Mouse (Mus musculus) liver (tissue): ENCODE measurements around the gene Rac2.

Experiments
- DNase-seq: peaks from one replicate; pipeline ENCODE4 v3.0.0-alpha.2; 2020; ENCODE audit warnings: mixed read lengths

Gene Rac2

GRCm38 (mm10) chr15:78546060-78546459 is 26.5 kb downstream of the Rac2 start:
- no peak for DNase-seq

DNA sequence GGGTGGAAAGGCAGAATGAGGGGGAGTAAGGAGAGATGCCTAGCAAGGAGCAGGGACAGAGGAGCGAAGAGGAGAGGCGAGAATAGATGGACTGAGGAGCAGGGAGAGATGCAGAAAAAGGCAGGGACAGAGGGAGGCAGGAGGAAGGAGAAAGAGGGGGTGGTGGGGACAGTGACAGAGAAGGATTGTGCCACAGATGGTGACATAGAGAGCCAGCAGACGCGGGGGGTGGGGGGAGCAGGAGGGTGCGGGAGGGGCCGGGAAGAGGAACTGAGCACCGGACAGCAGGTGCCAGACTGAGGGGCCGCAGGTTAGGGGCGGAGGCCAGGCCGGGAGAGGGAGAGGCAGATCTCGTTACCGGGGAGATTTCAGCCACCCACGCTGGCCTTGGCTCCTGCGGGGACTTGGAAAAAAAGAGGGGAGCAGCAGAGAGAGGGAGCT is 28.0 kb downstream of the Rac2 start, which contains the start of gene Sstr3:
Sstr3 (minus strand) TSS at position 125 of the 441 bp plus-strand sequence.
- no peak for DNase-seq

GRCm38 (mm10) chr15:78544041-78544440 is 28.5 kb downstream of the Rac2 start:
- no peak for DNase-seq

- no peak for DNase-seq
Measured at GRCm38 (mm10) chr15:78542767-78543303, 29.7 kb downstream of the Rac2 start.

- DNase-seq, result no peak
Measured at GRCm38 (mm10) chr15:78542098-78542766, 30.4 kb downstream of the Rac2 start.

DNA sequence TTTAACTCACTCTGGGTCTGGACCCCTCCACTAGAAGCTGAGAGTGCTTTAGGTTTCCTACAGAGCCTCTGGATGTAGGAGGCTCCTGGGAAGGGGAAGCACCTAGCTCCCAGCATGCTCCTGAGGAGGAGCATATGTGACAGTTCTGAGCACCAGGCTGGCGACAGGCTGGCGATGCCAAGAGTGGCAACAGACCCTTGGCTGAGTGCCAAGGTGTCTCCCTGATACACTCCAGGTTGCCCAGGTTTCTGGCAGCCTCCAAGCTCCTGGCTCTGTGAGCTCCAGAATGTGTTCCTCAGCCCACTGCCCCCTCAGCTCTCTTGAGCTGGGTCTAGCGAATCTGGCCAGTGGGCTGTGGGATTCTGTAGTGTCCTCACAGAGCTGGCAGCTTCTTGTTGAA is 31.0 kb downstream of the Rac2 start:
- no peak for DNase-seq

DNA sequence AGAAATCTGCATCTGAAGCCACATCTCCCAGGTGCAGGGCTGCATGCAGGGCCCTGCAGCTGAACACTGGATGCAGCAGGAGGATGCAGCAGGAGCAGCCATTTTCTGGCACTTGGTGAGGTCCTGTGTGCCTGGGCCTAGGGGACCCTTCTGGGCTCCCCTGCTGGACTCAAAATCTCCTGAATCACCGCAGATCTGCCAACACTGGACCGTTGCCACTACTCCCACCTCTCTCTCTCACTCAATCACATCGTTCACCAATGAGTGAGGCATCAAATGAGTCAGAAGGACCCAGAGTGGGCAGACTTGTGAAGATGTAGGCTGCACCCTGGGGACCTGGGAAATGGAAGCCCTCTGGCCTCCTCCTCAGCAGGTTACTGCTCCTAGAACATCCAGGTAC is 31.5 kb downstream of the Rac2 start:
- no peak for DNase-seq

DNA sequence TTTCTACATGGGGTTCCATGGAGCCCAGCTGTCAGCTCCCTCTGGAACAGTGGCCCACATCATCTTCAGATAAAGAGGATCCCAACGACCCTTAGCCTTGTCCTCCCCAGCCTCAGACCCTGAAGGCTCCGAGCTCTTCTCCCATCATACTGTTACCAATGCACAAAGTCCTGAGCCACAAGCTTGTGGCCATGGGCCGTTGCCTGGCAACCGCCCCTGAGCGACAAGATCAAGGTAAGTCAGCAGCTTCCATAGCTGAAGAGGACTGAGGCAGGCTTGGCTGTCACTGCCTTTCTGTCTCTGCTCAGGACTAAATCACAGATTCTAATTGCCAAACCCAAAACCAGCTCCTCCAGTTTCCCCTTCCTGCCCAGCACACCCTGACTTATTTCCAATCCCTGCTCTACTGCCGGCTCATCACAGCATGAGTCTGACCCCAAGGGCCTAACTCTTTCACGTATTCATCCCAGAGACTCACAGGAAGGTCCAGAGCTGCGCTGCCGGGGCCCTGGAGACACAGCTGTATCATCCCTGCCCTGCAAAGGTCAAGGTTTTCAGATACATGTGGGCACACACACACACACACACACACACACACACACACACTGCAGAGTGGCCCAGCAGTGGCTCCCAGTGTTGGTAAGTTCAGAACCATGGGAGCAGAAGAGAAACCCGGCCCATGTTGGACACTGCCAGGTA is 36.7 kb downstream of the Rac2 start:
- no peak for DNase-seq

GRCm38 (mm10) chr15:78533346-78533835 is 39.2 kb downstream of the Rac2 start:
- DNase-seq, result no peak

- peak; percentile 32 for DNase-seq
Measured at GRCm38 (mm10) chr15:78532566-78533345, 39.8 kb downstream of the Rac2 start.

- peak; percentile 88 for DNase-seq
Measured at GRCm38 (mm10) chr15:78531901-78532469, 40.6 kb downstream of the Rac2 start.

DNA sequence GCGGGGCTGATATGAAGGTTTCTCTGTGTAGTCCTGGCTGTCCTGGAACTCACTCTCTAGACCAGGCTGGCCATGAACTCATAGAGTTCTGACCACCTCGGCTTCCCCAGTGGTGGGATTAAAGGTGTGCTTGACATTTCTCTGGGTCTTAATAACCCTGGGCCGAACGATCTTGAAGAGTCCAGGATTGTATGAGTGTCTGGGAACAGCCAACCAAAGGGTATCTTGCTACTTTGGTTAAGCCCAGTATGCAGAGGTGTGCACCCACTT is 41.2 kb downstream of the Rac2 start:
- DNase-seq, result no peak

- DNase-seq, result no peak
Measured at GRCm38 (mm10) chr15:78530671-78531450, 41.7 kb downstream of the Rac2 start, which contains the start of gene C1qtnf6. TSS of gene C1qtnf6 (minus strand) at chr15:78531416.

DNA sequence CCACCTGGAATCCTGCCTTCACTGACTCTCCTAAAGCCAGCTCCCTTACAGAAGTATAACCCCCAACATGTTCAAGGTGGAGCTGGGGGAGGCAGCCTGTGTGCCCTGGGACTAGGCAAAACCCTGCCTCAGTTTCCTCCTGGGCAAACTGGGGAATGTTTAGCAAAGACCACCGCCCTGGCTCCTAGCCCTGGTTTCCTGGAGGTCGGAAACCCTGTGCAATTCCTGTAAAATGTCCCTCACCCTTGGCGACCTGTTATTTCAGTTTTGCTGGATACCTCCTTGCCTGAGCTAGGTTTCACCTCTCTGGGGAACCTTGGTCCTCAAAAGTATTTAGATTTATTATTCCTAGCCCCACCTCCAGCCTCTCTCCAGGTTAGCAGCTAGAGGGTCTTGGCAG is 42.4 kb downstream of the Rac2 start:
- DNase-seq, result no peak

- DNase-seq, result peak; percentile 59
Measured at GRCm38 (mm10) chr15:78529428-78529990, 43.1 kb downstream of the Rac2 start.

- no peak for DNase-seq
Measured at GRCm38 (mm10) chr15:78528726-78529411, 43.7 kb downstream of the Rac2 start.

GRCm38 (mm10) chr15:78527973-78528372 is 44.6 kb downstream of the Rac2 start:
- DNase-seq, result no peak

GRCm38 (mm10) chr15:78524163-78524562 is 48.4 kb downstream of the Rac2 start:
- DNase-seq, result no peak

DNA sequence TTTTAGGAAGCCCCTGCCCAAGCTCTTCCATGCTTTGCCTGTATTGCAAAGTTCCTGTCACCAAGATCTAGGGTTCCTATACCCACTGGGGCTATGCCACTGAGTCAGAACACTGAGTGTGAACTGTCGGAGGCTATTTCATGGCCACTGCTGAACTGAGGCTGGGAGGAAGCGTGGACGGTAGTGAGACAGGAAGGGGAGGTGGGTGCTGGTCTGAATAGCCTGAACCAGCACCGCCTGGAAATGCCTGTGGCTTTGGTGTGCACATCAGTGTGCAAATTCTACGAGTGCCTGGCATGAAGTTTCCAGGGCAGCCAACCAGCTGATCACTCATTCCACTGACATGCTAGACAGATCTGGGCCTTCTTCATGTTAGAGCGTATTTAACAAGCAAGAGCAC is 50.7 kb downstream of the Rac2 start:
- DNase-seq, result no peak

DNA sequence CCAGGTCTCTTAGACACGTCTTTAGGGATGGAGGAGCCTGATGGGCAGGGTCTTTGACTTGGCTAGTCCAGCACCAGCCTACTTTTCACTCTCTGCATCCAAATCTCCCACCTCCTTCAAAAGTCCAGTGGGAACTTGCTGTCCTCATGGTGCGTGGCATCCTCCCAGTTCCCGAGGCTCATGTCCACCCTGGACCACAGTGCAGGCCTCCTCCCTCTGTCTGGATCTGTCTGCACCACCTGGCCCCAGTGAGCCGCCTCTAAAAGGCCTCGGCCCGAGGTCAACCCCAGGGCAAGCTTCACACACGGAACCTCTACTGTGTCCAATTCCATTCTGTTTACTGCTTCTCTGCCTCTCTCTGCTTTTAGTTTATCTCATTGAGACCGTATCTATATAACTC is 51.3 kb downstream of the Rac2 start:
- DNase-seq, result no peak

GRCm38 (mm10) chr15:78520112-78520715 is 52.4 kb downstream of the Rac2 start:
- DNase-seq, result no peak
